Mouse (Mus musculus) neural tube, embryonic 11.5 days (tissue): ENCODE measurements around the gene Atp6v1g2. TPM values are rescaled to one million over a fixed set of nuclear protein-coding genes. Genes with fewer than 3 reads are reported as not detected.

Source experiments
- ATAC-seq: fragments of 200-750 bp; cut with Nextera tagmentation; 2 replicates; pipeline ENCODE4 v1.8.0; 2017; ENCODE audit warnings: moderate number of reproducible peaks, mild to moderate bottlenecking, moderate TSS enrichment, moderate library complexity; ENCODE audit not compliant: insufficient read depth, low FRiP score, low TSS enrichment
- DNase-seq: peaks from one replicate; pipeline ENCODE4 v3.0.0-alpha.2; 2015; ENCODE audit warnings: low spot score
- H3K27ac ChIP-seq: fragments of 300-500 bp; sonication (generic); 2 replicates; pipeline ENCODE4 v1.5.1; 2014; ENCODE audit warnings: low read depth, mild to moderate bottlenecking, low read length
- H3K27me3 ChIP-seq: fragments of 300-500 bp; sonication (generic); 2 replicates; pipeline ENCODE4 v1.6.1; 2014; ENCODE audit warnings: mild to moderate bottlenecking, low read length, mixed read lengths; ENCODE audit not compliant: control insufficient read depth, insufficient read depth
- H3K36me3 ChIP-seq: fragments of 300-500 bp; sonication (generic); 2 replicates; pipeline ENCODE4 v1.6.1; 2014; ENCODE audit warnings: mild to moderate bottlenecking, low read length, moderate library complexity, mixed read lengths; ENCODE audit not compliant: control insufficient read depth, insufficient read depth
- H3K4me1 ChIP-seq: fragments of 300-500 bp; sonication (generic); 2 replicates; pipeline ENCODE4 v1.6.1; 2014; ENCODE audit warnings: low read length, mixed read lengths; ENCODE audit not compliant: control insufficient read depth, insufficient read depth
- H3K4me2 ChIP-seq: fragments of 300-500 bp; sonication (generic); 2 replicates; pipeline ENCODE4 v1.6.1; 2014; ENCODE audit warnings: low read depth, mild to moderate bottlenecking, moderate library complexity
- H3K4me3 ChIP-seq: fragments of 300-500 bp; sonication (generic); 2 replicates; pipeline ENCODE4 v1.5.1; 2014; ENCODE audit warnings: low read depth, low read length
- H3K9ac ChIP-seq: fragments of 300-500 bp; sonication (generic); 2 replicates; pipeline ENCODE4 v1.6.1; 2014; ENCODE audit warnings: mild to moderate bottlenecking, low read length
- H3K9me3 ChIP-seq: fragments of 300-500 bp; sonication (generic); 2 replicates; pipeline ENCODE4 v1.6.1; 2016; ENCODE audit warnings: low read length; ENCODE audit not compliant: control insufficient read depth
- WGBS: fragments of 180-500 bp; shearing (Covaris S2); extraction: QIAGEN DNeasy Blood & Tissue Kit; methylation state at CpG from one replicate; pipeline ENCODE4 v1.1.7; 2014; 5-methylcytosine and 5-hydroxymethylcytosine counted together
- microRNA-seq: library from miRNA; unstranded; fragments of <30 nt; microRNA quantifications from one replicate; pipeline ENCODE4, GENCODE M21; 2016
- polyA plus RNA-seq: library from polyadenylated mRNA; unstranded; fragments of >200 nt; fragmentation: Nextera tagmentation; extraction: Ambion mirVana; gene quantifications from 2 replicates; pipeline ENCODE4 v1.2.1, GENCODE M21; 2014

Atp6v1g2 gene
- polyA plus RNA-seq, 1 experiment from 2014 or later: 16.8 TPM

DNA sequence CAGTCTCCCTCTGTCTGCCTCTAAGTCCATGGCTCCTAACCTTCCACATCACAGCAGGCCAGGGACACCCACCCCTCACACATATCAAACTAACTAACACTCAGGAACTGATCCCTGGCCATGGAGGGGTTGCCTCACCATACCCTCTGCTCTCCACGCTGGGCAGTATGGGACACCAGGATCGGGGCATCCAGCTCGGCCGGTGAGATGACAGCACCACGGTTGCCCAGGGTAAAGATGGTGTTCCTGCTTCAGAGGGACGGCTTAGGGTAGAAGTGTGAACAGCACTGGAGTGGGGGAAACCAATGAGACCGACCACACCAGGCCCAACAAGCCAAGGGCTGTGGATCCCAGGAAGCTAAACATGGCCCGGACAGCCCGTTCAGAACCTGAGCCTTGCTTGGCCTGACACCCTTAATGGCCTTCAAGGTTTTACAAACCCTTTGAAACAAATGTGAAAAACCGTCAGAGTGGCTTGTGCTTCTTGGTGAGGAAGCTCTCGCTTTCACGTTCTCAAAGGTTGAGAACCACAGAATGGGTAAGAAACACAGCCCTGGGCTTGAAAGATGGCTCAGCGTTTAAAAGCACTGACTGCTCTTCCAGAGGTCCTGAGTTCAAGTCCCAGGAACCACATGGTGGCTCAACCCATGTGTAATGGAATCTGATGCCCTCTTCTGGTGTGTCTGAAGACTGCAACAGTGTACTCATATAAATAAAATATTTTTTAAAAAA lies 45.7 kb downstream of the Atp6v1g2 start:
- Histone ChIP-seq H3K27me3 (0 out of 2 replicates have a peak, but pooled peaks cover 6% of the 10 kb centered on the region), H3K9me3 (no peaks in the 10 kb centered on the region), H3K36me3 (no peaks in the 10 kb centered on the region), H3K9ac (no peak overlapping the region), H3K27ac (no peak overlapping the region), H3K4me1 (no peaks in the 10 kb centered on the region), H3K4me2 (no peak overlapping the region), H3K4me3 (no peak overlapping the region)
- no peak for DNase-seq
- ATAC-seq: no peak
- 90% methylated on average over 13 of the region's 13 CpGs for WGBS

DNA sequence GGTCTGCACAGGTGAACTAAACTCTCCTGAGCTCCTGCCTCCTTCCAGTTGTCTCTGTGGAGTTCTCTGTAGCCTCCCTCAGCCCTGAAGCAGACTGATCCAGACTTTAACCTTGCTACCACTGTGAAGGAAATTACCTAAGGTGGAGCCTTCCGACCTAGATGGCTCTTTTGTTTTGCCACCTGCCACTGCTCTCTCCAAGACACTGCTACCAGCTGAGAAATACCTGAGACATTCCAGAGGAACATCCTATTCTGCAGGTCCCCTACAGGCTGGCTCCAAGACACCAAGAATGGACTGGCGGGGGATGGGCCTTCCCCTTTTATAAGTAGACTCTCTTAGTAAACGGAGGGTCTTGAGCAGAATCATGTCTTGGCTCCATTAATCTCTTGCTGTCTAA lies 46.8 kb downstream of the Atp6v1g2 start:
- Histone ChIP-seq H3K36me3 (no peaks in the 10 kb centered on the region), H3K27me3 (0 out of 2 replicates have a peak, but pooled peaks cover 6% of the 10 kb centered on the region), H3K4me3 (no peak overlapping the region), H3K27ac (no peak overlapping the region), H3K4me1 (no peaks in the 10 kb centered on the region), H3K9ac (no peak overlapping the region), H3K9me3 (no peaks in the 10 kb centered on the region), H3K4me2 (no peak overlapping the region)
- WGBS: 78% methylated on average over 3 of the region's 3 CpGs
- no peak for DNase-seq
- ATAC-seq: no peak

DNA sequence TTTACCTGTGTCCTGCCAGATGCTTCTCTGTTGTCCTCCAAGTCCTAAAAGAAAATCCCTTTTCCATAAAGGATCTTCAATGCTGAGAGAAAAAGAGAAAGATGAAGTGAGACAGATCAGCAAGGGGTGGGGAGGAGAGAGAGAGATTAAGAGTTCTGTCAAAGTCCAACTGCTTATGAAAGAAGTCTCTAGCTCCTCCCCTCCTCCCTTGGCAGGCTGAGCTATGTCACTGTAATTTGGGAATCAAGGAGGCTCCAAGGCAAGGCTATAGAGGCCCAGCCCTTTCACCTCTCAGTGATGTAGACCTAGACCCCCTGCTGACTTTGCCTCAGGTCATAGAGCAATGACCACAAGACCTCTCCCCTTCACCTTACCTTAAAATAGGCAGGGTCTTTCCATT lies 52.0 kb downstream of the Atp6v1g2 start:
- H3K4me2 ChIP-seq: no peak overlapping the region
- ATAC-seq (no peak), DNase-seq (no peak)
- no peaks in the 10 kb centered on the region for H3K36me3 ChIP-seq
- H3K4me1 ChIP-seq: no peaks in the 10 kb centered on the region
- no peak overlapping the region for H3K27ac ChIP-seq
- H3K27me3 ChIP-seq: no peaks in the 10 kb centered on the region
- H3K9me3 ChIP-seq: no peaks in the 10 kb centered on the region
- no peak overlapping the region for H3K9ac ChIP-seq
- H3K4me3 ChIP-seq: no peak overlapping the region

Small RNAs within 50 kb of the gene (microRNA-seq; reads per million reads assigned to microRNA genes)
- gene Mir6973a: not detected
- not detected for gene Mir6974
- gene Mir6975: 4.2 reads per million, percentile 10 among the genes with 10 or more reads in this experiment
- not detected for gene Mir8094

Other genes with a start within 250 kb of the Atp6v1g2 start
- gene Vars, start 232.7 kb upstream of the Atp6v1g2 start, polyA plus RNA-seq: 109 and 114 TPM in 2 replicates
- gene Vwa7, start 217.1 kb upstream of the Atp6v1g2 start, polyA plus RNA-seq: 0.08 TPM in 1 of 2 replicates, not detected in the other
- gene Sapcd1, start 205.6 kb upstream of the Atp6v1g2 start, polyA plus RNA-seq: 3.9 and 5.2 TPM in 2 replicates
- 4.1 and 6.2 TPM in 2 replicates for gene Msh5, start 186.9 kb upstream of the Atp6v1g2 start, polyA plus RNA-seq
- 82.8 and 89.7 TPM in 2 replicates for gene Clic1, start 183.7 kb upstream of the Atp6v1g2 start, polyA plus RNA-seq
- gene Ddah2, start 174.6 kb upstream of the Atp6v1g2 start, polyA plus RNA-seq: 638 and 659 TPM in 2 replicates
- 0.43 TPM in 1 of 2 replicates, not detected in the other for gene Ly6g6c, start 168.3 kb upstream of the Atp6v1g2 start, polyA plus RNA-seq
- 1.5 and 2.0 TPM in 2 replicates for gene Mpig6b, start 167.5 kb upstream of the Atp6v1g2 start, polyA plus RNA-seq
- 0.39 and 0.46 TPM in 2 replicates for gene Ly6g6e, start 156.8 kb upstream of the Atp6v1g2 start, polyA plus RNA-seq
- 1.0 and 3.2 TPM in 2 replicates for gene Ly6g6d, start 155.6 kb upstream of the Atp6v1g2 start, polyA plus RNA-seq
- gene Ly6g6f, start 148.1 kb upstream of the Atp6v1g2 start, polyA plus RNA-seq: 1.3 and 1.4 TPM in 2 replicates
- 50.5 and 59.9 TPM in 2 replicates for gene Abhd16a, start 144.4 kb upstream of the Atp6v1g2 start, polyA plus RNA-seq
- not detected in 2 replicates for gene Ly6g5c, start 125.4 kb upstream of the Atp6v1g2 start, polyA plus RNA-seq
- 0.45 and 0.78 TPM in 2 replicates for gene Ly6g5b, start 118.2 kb upstream of the Atp6v1g2 start, polyA plus RNA-seq
- gene Gpank1, start 112.2 kb upstream of the Atp6v1g2 start, polyA plus RNA-seq: 26.1 and 28.9 TPM in 2 replicates
- gene Csnk2b, start 111.6 kb upstream of the Atp6v1g2 start, polyA plus RNA-seq: 303 and 319 TPM in 2 replicates
- 7.0 and 7.6 TPM in 2 replicates for gene D17H6S53E, start 107.3 kb upstream of the Atp6v1g2 start, polyA plus RNA-seq
- 0.81 and 0.93 TPM in 2 replicates for gene Apom, start 101.6 kb upstream of the Atp6v1g2 start, polyA plus RNA-seq
- gene Bag6, start 98.5 kb upstream of the Atp6v1g2 start, polyA plus RNA-seq: 99.4 and 105 TPM in 2 replicates
- gene Prrc2a, start 68.8 kb upstream of the Atp6v1g2 start, polyA plus RNA-seq: 185 and 194 TPM in 2 replicates
- 4.1 and 6.7 TPM in 2 replicates for gene Aif1, start 57.6 kb upstream of the Atp6v1g2 start, polyA plus RNA-seq
- gene Lst1, start 45.2 kb upstream of the Atp6v1g2 start, polyA plus RNA-seq: 5.8 and 9.1 TPM in 2 replicates
- gene Ltb, start 39.2 kb upstream of the Atp6v1g2 start, polyA plus RNA-seq: 0.27 TPM in 1 of 2 replicates, not detected in the other
- gene Tnf, start 31.7 kb upstream of the Atp6v1g2 start, polyA plus RNA-seq: 0.16 TPM in 1 of 2 replicates, not detected in the other
- gene Lta, start 28.3 kb upstream of the Atp6v1g2 start, polyA plus RNA-seq: 0.28 TPM in 1 of 2 replicates, not detected in the other
- 0.50 TPM in 1 of 2 replicates, not detected in the other for gene Gm16181, start 12.8 kb upstream of the Atp6v1g2 start, polyA plus RNA-seq
- gene Nfkbil1, start 2.1 kb downstream of the Atp6v1g2 start, polyA plus RNA-seq: 4.7 and 5.0 TPM in 2 replicates
- gene Ddx39b, start 8.1 kb downstream of the Atp6v1g2 start, polyA plus RNA-seq: 634 and 672 TPM in 2 replicates
- 47.9 and 56.5 TPM in 2 replicates for gene H2-D1, start 29.1 kb downstream of the Atp6v1g2 start, polyA plus RNA-seq
- gene H2-Q1, start 86.7 kb downstream of the Atp6v1g2 start, polyA plus RNA-seq: not detected in 2 replicates
- 1.3 TPM in 1 of 2 replicates, not detected in the other for gene H2-Q2, start 108.6 kb downstream of the Atp6v1g2 start, polyA plus RNA-seq
- 1.6 and 2.3 TPM in 2 replicates for gene H2-Q4, start 146.0 kb downstream of the Atp6v1g2 start, polyA plus RNA-seq
- gene H2-Q6, start 191.2 kb downstream of the Atp6v1g2 start, polyA plus RNA-seq: 0.99 and 1.4 TPM in 2 replicates
- 11.2 and 12.5 TPM in 2 replicates for gene H2-Q7, start 205.5 kb downstream of the Atp6v1g2 start, polyA plus RNA-seq
- 0.28 and 0.81 TPM in 2 replicates for gene H2-Q10, start 236.4 kb downstream of the Atp6v1g2 start, polyA plus RNA-seq